Mouse (Mus musculus) hindlimb bud, embryonic 11.5 days (tissue): ENCODE data around the gene Th.

Experiments
- DNase-seq: peaks from one replicate; pipeline ENCODE4 v3.0.0-alpha.2; 2012; ENCODE audit warnings: low read depth, low spot score; ENCODE audit errors: extremely low spot score

Th gene

DNA sequence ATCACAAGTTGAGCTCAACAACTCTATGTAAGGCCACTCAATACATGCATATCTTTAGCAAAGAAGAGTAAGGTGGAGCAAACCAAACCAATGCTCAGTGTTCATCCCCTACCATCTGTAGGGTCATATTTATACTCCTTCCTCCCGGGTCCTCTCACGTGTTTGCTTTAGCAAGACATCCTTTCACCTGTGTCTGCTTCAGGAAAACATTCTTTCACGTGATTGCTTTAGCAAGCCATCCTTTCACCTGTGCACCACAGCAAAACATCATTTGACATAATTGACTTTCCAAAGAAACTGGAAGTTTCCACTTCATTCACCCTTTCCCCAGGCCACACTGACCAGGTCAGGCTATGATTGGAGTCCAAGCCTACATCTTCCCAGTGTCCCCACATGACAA, at the start of gene Th:
Gene Th (minus strand): TSS at position 101 of the 400 bp plus-strand sequence.
- DNase-seq, result no peak

DNA sequence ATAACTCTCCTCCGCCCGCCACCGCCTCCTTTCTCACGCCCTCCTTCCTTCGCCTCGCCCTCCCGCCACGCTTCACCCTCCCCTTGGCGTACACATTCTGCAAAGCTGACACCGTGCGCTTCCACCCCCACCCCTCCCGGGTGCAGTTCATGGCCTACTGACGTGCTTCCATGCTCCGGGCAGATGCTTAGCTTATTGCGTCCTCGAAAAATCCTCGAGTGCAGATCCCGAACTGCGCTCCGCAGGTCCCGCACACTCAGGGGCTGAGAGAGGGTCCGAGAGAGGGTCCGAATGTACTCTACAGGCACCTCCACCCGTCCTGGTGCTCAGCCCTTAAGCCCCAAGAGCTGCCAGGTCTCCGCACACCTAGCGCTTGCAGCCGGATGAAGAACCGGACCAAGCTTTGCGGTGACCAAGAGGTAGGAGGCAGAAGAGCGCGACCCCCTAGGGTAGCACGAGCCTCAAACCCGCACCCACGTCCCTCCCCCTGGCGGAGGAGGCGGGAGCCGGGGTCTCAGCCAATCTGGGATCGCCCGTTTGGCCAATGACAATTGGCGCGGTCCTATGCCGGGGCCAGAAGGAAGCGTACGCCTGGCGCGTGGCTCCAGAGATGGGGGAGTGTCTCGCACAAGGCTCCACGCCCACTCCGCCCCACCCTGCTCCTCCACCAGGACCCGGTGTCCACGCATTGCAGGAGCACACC, 38.0 kb upstream of the Th start, which contains the start of gene Ascl2:
Gene Ascl2 (minus strand): TSS at position 456 of the 703 bp plus-strand sequence.
- no peak for DNase-seq

DNA sequence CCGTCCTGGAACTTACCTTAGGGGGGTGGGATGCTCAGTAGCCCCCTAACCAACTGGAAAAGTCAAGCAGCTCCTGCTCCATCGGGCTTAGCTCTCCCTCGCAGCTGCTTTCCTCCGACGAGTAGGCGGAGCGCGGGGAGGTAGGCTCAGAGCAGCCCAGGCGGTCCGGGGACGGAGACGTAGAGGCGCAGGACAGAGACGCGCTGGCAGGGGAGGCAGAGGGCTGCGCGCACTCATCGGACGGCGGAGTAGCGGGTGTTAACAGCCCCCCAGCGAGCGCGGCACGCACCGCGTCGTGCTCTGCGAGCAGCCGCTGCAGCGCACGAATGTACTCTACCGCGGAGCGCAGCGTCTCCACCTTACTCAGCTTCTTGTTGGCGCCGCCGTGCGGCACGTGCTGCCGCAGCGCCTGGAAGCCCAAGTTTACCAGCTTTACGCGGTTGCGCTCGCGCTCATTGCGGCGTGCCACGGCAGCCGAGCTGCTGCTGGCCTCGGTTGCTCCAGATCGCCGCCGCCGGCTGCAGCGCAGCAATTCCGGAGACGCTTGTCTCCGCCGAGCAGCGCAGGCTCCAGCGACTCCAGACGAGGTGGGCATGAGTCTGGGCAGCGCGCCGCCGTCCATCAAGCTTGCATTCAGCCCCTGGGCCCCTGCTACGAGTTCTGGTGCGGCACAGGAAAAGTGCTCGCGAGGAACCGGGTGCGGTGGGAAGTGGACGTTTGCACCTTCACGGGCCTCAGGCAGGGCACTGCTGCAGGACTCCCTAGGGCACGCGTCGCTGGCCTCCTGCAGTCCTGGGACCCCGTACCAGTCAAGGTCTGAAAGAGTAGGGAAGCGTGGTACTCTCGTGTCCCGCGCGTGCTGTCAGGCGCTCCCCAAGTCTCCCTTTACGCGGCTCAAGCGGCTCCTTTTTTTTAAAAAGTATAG, 37.2 kb upstream of the Th start:
- no peak for DNase-seq

DNA sequence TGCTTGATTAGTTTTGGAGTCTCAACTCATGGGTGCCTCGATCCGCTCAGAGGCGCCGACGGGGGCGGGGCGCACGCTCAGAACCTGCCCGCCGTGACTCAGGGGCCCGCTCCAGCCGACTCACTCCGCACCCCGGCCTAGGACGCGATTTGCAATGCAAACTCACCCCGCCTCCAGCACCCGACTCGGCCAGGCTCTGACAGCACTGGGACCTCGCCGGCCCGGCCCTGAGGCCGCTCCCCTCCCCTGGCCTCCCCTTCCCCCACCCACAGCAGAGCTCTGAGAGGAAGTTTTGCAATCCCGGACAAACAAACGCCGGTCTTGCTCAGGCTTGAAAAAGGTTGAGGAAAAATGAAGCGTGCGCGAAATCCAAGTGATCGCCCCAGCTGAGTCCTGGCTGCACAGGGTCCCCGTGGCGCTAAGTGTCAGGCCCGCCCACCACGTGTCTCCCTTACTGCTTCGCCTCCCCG, 36.5 kb upstream of the Th start:
- no peak for DNase-seq

DNA sequence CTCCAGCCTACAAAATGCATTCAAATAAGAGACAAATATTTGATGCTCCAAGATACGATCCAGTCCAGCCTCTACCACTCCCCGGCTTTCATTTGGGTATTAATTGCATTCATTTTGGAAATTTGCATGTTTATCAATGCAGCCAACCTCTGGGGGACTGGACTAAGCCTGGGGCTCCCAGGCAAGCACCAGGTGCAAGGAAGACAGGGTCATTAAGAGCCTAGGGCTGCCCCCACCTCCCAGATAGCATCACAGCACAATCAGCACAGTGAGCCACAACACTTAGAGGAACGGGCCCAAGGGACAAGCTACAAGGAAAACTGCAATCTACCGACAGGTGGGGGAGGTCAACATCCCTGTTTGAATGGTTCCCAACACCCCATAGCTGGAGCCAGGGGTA, 28.8 kb upstream of the Th start:
- no peak for DNase-seq

DNA sequence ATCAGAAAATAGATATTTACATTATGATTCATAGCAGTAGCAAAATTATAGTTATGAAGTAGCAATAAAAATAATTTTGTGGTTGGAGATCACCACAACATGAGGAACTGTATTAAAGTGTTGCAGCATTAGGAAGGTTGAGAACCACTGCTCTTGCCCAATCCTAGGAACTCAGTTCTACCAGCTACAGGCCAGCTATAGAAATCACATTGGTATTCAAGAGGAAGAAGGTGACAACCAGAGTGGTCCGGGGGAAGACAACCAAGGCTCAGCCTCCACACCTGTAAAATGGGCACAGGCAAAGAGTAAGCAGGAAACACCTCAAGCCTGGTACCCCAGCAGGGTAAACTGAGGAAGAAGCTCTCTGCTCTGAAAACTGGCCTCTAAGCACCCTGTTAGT, 27.9 kb upstream of the Th start:
- no peak for DNase-seq

DNA sequence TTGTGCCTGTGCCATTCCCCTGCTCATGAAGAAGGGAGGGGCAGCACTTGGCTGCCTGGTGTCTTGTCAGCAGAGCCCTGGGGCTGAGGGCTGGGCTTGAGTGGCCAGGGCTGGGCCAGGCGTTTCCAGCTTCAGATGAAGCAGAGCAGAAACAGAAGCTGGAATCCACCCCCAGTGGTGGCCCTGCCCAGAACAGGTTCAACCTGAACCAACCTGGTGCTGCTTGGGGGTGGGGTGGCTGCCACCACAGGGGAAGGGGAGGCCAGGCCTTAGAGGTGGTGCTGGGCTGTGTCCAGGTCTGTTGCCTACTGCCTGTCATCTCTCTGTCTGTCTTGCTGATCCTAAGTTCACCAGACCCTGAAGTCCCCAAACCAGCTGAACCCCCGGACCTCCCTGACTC, 25.1 kb upstream of the Th start:
- DNase-seq, result no peak

GRCm38 (mm10) chr7:142949568-142949967, 18.6 kb upstream of the Th start:
- no peak for DNase-seq

DNA sequence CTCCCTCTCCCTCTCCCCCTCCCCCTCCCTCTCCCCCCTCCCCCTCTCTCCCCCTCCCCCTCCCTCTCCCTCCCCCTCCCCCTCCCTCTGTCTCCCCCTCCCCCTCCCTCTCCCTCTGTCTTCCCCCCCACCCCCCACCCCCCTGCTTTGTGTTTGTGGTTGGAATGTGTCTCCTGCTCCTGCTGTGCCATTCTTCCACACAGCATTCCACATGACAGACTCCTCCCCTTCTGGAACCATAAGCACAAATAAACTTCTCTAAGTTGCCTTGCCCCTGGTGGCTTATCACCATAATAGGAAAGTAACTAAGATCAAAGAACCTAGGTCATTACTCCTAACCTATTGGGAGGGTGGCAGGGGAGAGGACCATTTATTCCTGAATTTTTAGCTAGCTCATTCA, 6.7 kb upstream of the Th start:
- DNase-seq, result no peak

- DNase-seq, result no peak
Measured at GRCm38 (mm10) chr7:142935708-142936107, 4.8 kb upstream of the Th start.

DNA sequence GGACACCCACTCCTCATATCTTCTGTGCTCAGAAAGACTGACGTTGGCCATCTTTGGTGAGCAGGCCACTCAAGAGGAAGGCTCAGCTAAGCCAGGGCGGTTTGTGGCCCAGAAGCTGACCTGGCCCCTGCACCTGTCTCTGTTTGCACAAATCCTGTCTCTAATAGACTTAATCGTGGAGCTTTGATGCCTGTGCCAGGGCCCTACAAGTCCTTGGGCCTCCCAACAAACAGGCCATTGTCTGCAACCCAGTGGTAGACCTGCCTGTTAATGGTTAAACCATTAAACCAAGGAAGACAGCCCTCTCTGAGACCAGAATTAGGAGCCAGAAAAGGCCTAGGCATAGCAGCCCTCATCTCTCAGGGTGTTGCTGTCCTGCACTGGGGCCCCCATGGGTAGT, 1.5 kb upstream of the Th start:
- no peak for DNase-seq

DNA sequence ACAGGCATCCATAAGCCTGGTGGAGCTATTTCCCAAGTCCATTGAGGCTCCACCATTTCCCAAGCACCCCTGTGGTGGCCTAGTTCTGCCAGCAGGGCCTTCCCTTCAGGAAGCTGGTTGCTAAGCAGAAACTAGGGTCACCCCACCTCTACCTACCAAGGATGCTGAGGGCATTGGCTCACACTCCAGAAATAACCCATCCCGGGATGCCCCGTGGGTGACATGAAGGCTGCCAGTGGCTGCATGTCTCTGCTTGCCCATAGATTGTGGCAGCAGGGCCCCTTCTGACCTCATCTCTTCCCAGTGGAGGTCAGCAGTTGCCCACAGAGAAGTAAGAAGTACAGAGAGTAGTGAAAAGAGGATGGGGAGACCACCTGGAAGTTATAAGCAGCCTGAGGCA, 1.4 kb downstream of the Th start:
- no peak for DNase-seq

DNA sequence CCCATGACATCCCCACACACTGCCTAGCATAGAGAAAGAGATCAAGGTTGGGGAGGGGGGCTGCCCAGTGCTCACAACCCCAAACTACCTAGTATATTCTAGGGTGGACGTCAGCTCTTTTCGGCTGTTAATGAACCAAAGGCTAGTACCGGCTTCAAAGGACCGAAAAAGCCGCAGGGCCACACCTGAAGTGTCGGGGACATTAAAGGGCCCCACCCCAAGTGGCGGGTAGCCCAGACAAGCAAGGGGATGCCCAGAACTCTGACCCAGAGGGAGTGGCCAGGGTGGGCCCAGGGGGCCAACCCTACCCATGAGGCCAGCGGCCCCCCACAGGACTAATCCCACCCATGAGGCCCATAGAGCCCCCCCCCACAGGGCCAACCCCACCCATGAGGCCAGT, 3.6 kb downstream of the Th start:
- DNase-seq, result no peak

GRCm38 (mm10) chr7:142918641-142919628, 12.0 kb downstream of the Th start:
- peak; percentile 44 for DNase-seq

DNA sequence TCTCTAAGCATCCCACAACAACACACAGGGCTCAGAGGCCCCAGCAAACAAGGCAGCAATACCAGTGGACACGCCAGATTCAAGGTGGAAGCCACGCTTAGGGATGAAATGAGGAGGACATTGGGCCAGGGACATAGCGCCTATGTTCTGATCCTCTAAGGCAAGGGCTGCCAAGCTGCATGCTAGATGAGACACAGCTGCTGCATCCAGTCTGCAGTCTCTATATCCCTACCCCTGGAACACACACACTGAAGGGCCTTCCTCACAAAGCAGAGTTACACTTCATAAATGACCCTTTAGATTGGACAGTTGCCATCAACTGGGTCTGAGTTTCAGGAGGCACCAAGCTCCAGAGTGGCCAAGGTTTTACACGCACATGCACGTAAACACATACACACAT, 13.3 kb downstream of the Th start:
- no peak for DNase-seq

- no peak for DNase-seq
Measured at GRCm38 (mm10) chr7:142916178-142916577, 14.8 kb downstream of the Th start.

- no peak for DNase-seq
Measured at GRCm38 (mm10) chr7:142911682-142912081, 19.2 kb downstream of the Th start.

DNA sequence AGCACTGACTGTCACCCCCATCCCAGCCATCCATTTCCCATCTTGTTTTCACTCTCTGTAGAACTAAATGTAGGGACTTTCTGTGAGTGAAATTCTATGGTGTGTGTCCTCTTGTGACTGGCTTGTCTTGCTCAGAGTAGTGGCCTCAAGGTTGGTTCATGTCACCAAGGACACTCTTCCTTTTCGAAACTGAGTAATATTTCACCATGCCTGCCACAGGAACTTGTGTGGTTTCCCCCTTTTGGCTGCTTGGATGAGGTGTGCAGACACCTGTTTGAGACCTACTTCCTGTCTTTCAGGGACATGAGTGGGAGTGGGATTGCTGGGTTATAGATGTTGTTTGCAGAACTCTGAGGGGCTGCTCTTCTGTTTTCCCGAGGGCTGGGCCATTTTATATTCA, 20.8 kb downstream of the Th start:
- DNase-seq, result no peak

GRCm38 (mm10) chr7:142909622-142910021, 21.3 kb downstream of the Th start:
- no peak for DNase-seq

DNA sequence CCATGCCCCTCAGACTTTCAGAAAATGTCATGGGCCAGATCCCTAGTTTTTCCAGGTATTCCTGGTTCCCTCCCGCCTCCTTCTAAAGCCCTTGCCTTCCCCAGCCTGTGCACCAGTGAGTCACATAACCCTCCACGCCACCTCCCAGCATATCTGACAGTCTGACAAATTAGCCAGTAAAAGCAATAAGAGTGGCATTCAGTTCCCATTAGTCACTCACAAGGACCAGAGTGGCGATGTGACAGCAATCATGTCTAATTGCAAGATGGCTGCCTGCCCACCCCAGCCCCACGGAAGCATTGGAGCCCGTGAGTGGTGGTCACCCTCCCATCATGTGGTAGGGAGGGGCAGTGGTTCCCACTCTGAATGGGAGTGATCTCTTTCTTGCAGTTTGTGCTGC, 25.3 kb downstream of the Th start:
- DNase-seq, result no peak

- no peak for DNase-seq
Measured at GRCm38 (mm10) chr7:142904331-142904730, 26.6 kb downstream of the Th start.
